Mouse (Mus musculus) forelimb bud, embryonic 11.5 days (tissue): ENCODE results near the gene Lrpprc.
"Not testable (repeated sequence)": the region's sequence is repeated elsewhere in the genome, so short reads cannot be mapped to it uniquely, and the experiment has no call there.

Source experiments
- DNase-seq: peaks from one replicate; pipeline ENCODE4 v3.0.0-alpha.2; 2012; ENCODE audit warnings: low read depth, low spot score

Gene Lrpprc

DNA sequence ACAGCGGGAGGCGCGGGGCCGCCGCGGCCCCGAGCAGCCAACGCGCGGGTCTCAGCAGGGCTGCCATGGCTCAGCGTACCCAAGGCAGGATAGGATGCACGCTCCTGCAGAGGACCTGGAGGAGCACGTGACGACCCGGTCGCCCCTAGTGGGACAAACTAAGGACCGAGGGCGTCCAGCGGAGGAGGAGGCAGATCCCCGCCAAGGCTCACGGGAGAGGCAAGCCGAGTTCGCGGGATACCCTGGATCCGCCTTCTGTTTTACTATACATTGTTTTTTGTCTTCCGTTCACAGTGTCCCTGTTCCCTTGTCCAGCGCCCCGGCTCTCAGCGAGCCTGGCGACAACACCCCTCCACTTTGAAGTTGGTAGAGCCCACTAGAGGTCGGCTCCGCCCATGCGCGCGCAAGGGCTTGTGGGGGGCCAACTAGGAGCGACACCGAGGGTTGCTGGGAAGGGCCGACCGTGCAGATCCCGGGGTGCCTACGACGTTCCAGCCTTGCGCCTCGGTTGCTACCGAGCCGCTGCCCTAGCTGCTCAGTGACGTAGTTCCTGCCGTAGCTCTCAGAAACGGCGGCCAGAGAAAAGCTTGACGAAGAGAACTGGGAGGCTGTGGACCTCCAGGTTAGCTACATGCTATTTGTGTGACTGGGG is at the start of gene Lrpprc:
TSS of gene Lrpprc (minus strand) at position 343 of the 652 bp plus-strand sequence.
- peak; percentile 94 for DNase-seq

GRCm38 (mm10) chr17:84837780-84838179 is 47.2 kb upstream of the Lrpprc start:
- peak; percentile 77 for DNase-seq

- no peak for DNase-seq
These were observed 44.7 kb upstream of the Lrpprc start for GRCm38 (mm10) chr17:84835249-84835648.

DNA sequence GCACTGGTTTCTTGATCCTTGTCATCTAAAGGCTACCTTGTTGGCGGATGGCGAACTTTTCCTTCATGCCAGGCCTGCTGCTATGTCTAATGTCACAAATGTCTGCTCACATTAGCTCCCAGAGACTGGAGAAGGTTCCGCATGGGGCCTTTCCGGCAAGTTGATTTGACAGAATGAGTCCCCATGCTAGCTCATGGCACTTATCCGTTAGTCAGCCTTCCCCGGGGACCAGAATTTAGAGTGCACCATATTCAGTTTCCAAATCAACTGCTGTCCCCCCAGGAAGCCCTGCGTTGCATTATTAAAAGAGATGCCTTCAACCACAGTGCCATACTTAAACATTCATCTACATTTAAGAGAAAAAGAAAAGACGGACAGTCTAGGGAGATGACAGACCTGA is 41.8 kb upstream of the Lrpprc start:
- DNase-seq: no peak

GRCm38 (mm10) chr17:84828301-84828700 is 37.7 kb upstream of the Lrpprc start:
- DNase-seq: no peak

DNA sequence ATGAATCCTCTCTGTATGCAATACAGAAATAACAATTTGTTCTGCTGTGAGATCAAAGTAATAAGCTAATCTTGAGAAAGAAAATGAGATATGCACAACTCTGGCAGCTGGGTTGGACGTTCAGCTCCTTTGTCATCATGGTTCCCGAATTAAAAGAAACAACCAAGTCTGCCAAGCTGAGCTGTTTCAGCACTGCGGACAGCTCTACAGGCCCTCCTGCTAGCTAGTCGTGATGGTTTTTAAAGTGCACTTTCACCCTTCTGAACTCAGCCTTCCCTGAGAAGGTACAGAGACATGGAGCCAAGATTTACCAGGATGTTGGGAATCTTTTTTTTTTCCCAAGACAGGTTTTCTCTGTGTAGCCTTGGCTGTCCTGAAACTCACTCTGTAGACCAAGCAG is 30.0 kb upstream of the Lrpprc start:
- peak; percentile 68 for DNase-seq

DNA sequence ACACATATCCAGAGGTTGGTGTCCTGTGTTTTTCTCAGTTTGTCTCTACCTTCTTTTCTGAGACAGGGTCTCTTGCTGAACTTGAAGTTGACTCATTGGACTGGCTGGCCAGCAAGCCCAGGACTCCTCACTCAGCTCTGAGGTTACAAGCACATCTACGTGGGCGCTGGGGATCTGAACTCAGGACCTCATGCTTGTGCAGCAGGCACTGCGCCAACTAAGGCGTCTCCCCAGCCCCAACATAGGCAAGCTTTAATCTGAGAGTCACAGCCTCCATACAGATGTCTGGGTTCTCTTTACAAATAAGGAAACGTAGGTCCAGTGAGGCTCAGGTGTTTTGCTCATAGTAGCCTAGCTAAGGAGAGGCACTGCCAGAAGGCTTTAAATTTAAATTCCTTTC is 27.8 kb upstream of the Lrpprc start:
- DNase-seq: no peak

GRCm38 (mm10) chr17:84816014-84816461 is 25.4 kb upstream of the Lrpprc start:
- no peak for DNase-seq

DNA sequence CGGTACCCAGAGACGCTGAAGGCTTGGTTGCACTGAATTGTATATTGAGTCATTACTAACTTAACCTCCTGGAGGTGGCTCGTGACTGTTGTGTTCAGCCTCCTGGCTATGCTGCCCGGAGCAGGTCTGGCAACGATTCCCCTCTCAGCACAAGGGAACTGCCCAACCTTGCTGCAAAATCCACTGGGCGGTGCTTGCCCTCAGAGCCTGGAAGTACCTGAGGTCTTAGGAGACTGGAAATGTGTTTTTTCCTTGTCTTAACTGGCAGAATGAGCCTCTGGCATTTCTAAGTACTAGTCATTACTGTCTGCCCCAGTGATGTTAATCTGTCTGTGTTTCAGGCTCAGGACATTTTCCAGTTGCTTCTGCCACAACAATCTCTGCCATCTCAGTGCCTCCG is 24.3 kb upstream of the Lrpprc start:
- no peak for DNase-seq

DNA sequence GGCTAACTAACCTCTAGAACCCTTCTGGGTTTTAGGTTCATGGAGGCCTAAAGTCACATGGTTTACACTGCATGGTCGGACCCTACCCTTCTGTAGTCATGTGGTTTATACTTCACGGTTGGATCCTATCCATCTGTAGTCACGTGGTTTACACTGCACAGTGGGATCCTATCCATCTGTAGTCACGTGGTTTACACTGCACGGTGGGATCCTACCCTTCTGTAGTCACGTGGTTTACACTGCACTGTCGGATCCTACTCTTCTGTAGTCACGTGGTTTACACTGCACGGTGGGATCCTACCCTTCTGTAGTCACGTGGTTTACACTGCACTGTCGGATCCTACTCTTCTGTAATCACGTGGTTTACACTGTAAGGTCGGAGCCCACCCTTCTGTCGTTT is 23.6 kb upstream of the Lrpprc start:
- DNase-seq: not testable (repeated sequence)

GRCm38 (mm10) chr17:84792006-84792405 is 1.4 kb upstream of the Lrpprc start:
- no peak for DNase-seq

DNA sequence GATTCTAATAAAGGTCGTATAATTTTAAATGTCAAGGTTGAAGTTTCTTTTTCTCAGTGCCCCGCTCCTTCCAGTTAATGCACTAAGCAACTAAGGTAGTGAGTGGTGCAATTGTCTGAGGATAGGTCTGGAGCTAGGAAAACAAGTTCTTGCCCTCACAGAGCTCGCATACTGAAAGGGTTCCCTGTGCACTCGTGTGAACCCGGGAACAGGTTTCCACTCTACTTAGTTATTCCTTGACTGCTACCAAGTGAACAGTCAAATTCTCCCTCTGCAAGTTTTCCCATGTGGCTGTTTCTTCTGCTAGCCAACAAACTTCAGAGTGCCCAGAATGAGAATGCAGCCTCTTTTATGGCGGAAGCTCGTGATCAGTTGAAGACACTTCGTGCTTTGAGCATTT is 567 bp upstream of the Lrpprc start:
- no peak for DNase-seq

- no peak for DNase-seq
These were observed 546 bp downstream of the Lrpprc start for GRCm38 (mm10) chr17:84790043-84790442.

DNA sequence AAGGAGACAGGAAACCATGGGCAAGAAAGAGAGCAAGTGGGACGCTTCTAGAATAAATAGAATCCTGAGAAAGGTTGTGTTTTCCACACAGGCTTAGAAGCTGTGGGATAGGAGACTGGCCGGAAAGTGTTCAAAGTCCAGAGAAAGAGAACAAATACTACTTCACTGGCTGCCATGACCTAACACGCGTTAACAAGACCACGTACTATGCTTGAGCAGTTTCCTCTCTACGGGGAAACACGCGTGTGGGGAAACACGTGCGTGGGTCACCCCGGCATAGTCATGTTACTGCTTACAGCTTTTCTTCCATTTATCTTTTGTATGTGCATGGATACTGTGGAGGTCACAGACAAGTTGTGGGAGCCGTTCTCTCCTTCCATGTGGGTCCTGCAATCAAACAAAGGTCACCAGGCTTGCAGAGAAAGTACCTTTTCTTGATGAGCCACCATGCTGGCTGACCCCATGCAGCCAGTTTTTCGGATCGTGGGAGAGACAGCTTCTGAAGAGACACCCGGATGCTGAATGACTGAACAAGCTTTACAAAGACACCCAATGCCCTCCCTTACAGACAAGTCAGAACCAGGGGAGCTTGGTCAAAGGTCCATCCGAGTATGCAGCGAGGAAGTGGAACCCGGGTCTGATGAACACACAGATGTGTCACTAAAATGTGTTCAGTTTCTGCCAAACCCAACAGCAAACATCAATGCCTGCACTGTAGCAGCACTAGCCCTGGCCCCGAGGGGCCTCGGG is 2.0 kb downstream of the Lrpprc start:
- DNase-seq: no peak

- DNase-seq: no peak
These were observed 3.1 kb downstream of the Lrpprc start for GRCm38 (mm10) chr17:84787477-84787876.

DNA sequence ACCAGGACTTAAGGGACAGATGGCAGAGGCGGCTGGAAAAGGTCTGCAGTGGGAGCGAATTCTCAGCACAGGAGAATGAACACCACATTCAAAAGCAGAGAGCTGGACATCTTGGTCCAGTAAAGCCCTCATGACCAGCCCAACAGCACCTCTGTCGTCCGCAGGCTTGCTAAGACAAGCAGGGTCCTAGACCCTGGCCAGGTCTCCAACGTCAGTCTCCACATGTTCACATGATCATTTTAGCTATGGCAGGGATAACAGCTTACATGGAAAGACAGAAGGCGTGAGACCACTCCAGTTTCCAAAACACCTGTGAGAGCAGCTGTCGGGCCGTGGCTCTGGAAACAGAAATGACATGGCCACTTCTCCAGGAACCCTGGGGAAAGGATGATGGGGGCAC is 3.7 kb downstream of the Lrpprc start:
- DNase-seq: no peak

- DNase-seq: no peak
These were observed 5.4 kb downstream of the Lrpprc start for GRCm38 (mm10) chr17:84785176-84785575.

DNA sequence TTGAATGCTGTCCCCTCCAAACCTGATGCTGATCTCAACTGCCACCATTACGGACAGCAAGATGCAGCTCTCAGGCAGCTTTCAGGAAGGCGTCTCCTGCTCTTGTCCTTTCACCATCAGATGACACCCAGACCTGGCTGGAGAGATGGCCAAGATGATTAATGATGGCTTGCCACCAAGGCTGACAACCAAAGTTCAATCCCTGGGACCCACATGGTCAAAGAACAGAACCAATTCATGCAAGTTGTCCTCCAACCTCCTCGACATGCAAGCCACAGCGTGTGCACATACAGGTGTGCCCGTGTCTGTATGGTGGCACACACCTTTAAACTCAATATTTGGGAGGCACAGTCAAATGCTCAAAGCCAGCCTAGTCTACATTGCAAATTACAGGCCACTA is 7.1 kb downstream of the Lrpprc start:
- DNase-seq: no peak

GRCm38 (mm10) chr17:84780321-84780720 is 10.3 kb downstream of the Lrpprc start:
- DNase-seq: no peak

GRCm38 (mm10) chr17:84778477-84778978 is 12.1 kb downstream of the Lrpprc start:
- DNase-seq: no peak

- no peak for DNase-seq
These were observed 14.1 kb downstream of the Lrpprc start for GRCm38 (mm10) chr17:84776362-84777000.

GRCm38 (mm10) chr17:84775291-84775690 is 15.3 kb downstream of the Lrpprc start:
- no peak for DNase-seq

DNA sequence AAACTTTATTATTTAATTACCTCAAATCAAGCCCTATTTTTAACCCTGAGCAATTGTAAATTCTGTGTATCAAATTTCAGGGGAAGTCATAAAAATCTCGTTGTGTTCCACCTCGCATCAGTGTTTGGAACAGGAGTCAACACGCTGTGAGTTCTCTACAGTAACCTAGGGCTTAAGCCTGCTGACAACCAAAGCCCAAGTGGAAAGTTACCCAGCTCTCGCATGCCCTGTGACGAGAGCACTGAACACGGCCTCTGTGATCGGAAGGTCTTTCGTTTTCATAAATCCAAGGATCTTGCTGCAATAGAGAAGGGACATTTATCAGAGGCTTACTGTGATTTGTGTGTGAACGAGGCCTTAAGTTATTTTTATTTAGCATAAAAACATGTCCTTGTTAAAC is 18.7 kb downstream of the Lrpprc start:
- DNase-seq: no peak
